Mouse (Mus musculus) layer of hippocampus, adult 18-20 months (tissue): ENCODE results near the gene Sytl3. TPM values are rescaled to one million over a fixed set of nuclear protein-coding genes. Genes with fewer than 3 reads are reported as not detected.
"Not testable (repeated sequence)": the region's sequence is repeated elsewhere in the genome, so short reads cannot be mapped to it uniquely, and the experiment has no call there.

ENCODE experiments used
- DNase-seq, 2 experiments: peaks; one replicate each; pipeline ENCODE4 v3.0.0; 2022; ENCODE audit warnings: low spot score in 2 of 2
- total RNA-seq, 2 experiments: library from RNA; stranded (reverse); gene quantifications; 2 replicates each; pipeline ENCODE4 v1.2.3; 2021

Sytl3 gene
- total RNA-seq, 2 experiments from 2014 or later: not detected

DNA sequence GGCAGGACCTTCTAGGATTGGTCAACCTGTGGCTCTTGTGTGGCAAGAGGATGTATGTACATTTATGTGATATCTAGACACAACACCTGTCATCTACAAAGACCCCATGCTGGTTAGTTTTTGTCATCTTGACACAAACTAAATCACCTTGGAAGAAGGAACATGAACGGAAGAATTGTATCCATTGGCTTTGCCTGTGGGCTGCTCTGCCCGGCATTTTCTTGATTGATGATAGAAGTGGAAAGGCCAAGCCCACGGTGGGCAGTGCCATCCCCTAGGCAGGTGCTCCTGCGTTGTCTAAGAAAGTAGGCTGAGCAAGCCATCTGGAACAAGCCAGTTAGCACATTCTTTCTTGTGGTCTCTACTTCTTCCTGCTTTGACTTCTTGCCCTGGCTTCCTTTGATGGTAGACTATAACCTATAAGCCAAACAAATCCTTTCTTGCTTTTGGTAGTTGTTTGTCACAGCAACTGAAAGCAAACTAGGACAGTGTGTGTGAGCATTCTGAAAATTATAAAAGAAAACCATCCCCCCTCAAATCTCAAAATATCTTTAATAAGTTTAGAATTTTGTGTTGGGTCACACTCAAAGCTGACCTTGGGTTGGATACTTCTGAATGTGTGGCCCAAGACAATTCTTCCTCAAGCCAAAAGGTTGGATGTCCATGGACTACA is 27.5 kb downstream of the Sytl3 start:
- not testable (repeated sequence) for DNase-seq

DNA sequence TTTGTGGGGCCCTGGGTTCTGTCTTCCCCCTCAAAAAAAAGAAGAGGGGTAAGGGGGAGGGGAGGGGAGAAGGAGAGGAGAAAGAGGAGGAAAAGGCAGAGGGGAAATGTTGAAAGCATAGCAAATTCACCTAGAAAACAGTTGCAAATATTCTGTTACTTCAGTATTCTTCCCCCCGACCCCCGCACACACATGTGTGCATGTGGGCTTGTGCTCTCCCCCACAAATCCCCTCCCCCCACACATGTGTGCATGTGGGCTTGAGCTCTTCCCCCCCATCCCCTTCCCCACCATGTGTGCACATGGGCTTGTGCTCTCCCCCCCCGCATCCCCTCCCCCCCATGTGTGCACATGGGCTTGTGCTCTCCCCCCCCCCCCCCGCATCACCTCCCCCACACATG is 30.5 kb downstream of the Sytl3 start:
- DNase-seq: not testable (repeated sequence)

DNA sequence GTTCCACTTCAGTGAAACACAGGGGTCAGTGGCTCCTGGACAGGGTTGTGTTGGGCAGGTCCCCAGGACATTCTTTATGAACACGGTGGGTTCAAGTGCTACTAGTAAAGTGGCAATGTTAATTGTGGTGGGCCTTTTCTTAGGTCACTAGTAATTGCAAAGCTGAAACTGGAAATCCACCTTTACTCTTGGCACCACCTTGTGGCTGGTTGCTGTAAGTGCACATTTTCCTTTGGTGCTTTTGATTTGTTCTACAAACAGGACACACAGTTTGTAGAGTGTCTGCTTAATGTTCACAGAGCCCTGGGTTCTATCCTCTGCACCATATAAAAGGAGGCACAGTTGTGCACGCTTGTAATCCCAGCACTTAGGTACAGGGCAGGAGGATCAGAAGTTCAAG is 32.7 kb downstream of the Sytl3 start:
- peak; percentile 82 to 97 for DNase-seq

DNA sequence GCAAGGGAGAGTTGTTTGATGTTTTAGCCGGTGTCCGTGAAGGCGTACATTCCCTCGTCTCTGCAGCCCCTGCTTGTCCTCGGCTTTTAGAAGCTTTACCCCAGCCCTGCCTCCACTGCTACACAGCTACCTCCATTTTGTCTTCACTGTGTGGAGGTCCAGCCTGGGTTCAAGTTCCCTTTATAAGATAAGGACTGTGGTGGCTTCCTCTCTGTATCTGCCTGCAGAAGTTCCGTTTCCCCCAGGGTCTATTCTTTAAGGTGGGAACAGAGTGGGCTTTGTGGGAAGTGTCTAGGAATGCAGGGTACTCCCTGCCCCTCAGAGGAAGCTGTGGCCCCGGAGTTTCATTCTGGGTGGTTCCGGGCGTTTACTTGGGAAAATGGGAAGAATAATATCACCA is 36.8 kb downstream of the Sytl3 start:
- DNase-seq: not testable (repeated sequence)

DNA sequence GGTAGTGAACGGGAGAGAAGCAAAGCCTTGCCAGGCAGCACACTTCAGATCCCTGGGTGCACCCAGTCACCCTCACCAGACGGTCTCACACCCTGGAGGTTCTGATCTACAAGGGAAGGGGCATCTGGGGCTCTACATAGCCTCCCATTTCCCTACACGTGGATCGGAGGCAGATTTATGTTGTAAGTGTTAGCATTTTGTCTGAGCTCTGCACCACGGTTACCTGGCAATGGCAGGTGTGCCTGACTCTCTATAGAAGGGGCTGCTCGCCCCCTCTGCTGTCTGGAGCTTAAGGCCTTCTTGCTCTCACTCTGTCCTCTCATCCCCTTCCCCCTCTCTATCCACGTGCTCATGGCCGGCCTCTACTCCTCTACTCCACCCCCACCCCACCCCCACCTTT is 37.6 kb downstream of the Sytl3 start:
- DNase-seq: not testable (repeated sequence)

DNA sequence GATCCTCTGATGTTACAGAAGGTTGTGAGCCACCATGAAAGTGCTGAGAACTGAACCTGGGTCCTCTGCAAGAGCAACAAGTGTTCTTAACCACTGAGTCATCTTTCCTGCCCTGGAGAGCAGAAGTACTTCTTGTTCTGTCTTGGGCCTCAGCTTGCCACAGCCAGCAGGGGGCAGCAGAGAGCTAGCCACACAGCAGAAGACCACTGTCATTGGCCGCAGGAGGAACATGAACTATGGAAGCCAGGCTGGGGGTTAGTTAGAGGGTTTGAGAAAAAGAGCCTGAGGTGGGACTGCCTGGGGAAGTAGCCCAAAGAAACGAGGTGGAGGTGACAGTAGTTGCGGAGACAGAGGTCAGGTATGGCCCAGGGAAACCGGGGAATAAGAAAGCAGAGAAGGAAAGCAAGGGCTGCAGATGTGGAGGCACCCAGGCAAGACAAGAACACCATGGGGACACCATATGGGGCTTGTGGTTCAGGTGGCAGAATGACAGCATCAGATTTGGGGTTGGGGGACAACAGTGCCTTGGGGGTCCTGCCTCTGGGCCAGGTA is 38.4 kb downstream of the Sytl3 start:
- peak in 1 of 2 experiments; percentile 80 for DNase-seq

DNA sequence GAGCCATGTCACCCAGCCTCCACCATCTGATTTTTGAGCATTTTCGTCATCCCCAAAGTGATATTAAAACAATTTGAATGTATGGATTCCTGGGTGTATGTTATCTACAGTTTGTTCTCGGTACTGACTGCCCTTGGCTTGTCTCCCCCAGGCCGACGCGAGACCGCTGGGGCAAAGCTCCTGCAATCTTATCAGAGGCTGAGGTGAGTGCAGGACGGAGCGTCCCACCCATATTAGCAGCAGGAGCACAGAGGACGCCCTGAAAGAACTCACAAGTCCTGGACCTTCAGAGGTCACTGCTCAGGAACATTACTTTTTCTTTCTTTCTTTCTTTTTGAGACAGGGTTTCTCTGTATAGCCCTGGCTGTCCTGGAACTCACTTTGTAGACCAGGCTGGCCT is 40.6 kb downstream of the Sytl3 start:
- DNase-seq: not testable (repeated sequence)

DNA sequence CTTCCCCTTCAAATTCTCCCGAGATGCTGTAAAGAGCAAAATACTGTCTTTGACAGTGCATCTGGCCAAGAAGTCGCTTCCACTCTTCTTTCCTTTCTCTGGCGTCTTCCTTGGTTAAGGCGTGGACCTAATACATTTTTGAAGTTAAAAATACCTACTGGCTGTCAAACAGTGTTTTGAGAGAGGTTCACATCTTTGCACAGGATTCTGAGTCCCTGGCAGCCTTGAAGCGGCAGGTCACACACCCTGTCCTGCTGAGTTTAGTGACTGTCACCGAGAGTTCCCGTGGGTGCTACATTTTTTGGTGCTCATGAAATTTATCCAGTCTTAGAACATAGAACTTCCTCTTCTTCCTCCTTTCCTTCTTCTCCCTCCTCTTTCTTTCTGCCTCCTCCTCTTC is 41.2 kb downstream of the Sytl3 start:
- not testable (repeated sequence) for DNase-seq

DNA sequence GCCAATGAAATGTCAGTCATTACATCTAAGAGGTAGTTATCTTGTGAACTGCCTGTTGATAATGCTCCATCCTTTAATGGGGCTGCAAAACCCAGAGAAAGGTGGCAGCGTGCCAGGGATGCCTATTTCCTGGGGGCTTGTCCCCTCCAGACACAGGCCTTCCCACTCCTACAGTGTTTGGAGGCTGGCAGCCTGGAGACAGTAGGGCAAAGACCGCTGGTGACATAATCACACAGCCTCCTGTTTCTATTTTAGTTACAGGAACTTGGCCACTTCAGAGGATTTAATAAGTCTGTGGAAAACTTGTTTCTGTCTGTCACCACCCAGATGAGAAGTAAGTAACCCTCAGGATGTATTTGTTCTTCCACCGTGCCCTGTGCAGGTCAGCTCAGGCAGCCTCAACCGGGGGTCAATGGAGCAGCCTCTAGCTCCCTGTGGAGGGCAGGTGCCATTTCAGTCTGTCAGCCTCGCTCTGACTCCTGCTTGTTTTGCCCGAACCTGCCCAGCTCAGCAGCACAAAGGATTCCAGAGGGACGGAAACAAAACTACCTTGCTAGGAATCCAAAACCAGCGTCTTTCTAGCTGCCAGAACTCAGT is 43.8 kb downstream of the Sytl3 start:
- DNase-seq: not testable (repeated sequence)

DNA sequence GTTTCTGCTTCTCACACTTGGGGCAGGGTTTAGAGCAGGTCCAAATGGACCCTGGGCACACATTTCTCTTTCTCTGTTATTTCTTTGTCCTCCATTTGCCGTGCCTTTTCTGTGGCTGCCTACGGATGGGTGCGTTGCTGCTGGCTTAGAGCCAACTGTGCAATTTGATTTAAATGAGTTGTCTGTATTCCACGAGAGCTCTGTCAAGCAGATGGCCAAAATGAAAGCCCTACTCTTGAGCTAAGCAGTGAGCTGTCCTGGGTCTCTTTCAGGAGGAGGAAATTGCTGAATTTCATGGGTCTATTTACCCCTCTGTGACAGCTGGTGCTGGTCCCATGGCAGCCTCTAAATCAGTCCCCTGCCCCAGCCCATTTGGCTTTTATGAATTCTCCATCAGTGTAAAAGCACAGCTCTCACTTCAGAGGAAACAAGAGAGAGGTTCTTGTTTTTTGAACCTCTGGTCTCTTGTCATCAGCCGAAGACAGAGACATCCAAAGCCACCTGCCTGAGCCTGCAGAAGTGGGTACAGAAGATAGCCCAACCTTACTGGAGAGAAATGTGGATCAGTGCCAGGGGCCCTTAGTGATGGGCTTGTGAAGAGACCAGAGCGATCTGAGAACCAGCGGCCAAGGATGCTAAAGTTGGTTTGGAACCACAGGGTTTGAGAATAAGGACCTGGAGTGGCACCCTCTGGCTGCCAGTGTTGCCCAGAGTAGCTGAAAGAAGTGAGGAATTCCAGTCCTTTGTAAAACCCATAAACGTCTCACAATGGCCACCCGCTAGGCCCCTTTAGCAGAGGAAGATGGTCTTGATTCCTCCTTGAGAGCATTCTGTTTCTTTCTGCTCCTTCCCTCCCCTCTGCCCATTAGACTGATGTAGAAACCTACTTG is 44.7 kb downstream of the Sytl3 start:
- DNase-seq: not testable (repeated sequence)

DNA sequence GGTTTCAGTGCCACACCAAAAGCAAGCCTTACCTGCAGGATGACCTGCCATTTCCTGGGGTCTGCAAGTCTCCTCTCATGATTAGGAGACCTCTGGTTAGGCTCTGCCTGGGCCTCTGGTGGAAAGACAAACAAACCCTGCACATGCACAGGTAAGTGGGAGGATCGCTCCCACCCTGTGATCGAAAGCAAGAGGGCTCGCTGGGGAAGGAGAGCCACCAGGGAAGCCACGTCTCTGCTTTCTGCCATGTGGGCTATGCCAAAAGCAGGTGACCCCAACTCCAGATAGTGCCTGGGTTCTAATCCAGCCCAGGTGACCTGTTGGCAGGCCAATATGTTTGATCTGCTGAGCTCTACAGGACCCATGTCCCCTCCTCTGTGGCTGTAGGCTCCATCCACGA is 47.6 kb downstream of the Sytl3 start:
- not testable (repeated sequence) for DNase-seq

DNA sequence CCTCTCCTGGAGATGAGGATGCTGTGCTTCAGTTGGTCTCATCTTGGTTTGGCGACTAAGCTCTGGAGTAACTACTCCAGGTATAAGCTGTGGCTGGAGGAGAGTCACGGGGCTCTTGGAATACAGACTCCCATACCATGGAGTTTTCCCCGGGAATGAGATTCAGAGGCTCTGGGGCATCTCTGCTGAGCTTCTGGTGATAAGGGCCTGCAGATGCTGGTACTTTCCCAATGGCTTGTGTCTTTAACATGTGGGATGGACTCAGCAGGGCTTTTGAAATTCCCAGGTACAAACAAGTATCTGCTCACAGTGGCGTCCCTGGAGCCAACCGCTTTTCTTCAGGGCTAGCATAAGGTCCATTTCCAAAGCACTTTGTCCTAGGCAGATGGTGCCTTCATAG is 48.5 kb downstream of the Sytl3 start:
- not testable (repeated sequence) for DNase-seq

DNA sequence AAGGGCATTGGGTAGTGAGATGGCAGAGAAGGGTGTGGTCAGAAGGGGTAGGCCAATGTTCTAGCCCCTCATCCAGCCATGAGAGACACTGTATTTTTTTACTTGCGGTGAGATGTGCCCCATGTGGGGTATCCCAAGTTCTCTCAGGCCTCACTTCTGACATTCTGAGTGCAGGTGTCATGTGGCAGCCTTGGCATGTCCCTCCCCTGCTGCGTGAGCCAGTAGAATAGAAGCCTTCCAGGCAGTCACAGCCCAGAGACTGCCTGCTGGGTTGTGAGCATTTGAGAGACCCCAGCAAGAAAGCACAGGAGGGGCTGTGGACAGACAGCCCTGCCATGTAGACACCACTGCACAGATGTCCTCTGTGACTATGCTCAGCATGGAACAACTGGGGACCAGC is 49.3 kb downstream of the Sytl3 start:
- not testable (repeated sequence) for DNase-seq

DNA sequence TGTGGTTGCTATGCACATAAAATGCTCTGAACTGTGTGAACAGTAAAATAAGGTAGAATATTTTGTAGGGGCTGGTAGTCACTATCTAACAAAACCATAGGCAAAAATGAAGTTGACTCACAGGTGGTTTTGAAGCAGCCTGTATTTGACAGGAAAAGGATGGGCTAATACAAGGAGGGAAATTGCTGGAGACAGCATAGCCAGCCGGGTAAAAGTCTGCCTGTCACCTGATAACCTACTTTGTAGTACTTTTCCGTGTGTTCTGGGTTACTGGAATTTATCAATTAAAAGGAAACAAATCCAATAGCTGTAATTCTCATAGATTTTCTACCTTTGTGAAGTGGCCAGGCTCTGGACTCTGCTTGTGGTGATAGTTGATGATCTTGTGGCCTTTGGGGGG is 54.6 kb downstream of the Sytl3 start:
- not testable (repeated sequence) for DNase-seq

DNA sequence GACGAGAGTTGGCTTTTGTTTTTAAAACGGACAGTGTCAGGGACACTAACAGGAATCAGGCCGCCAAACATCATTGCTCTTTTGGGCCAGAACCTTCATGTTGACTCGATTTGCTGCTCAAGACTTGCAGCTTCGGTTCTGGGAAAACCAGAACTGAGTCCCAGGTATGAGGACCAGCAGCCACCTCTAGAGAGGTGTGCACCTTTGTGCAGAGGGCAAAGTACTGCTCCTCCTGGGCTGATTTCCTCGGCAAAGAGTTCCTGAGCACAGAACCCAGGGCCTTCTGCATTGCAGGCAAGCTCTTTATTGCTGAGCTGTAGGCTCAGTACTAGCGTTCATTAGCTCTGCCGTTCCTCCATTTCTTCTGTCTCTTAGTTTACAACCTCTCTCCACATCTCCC is 55.1 kb downstream of the Sytl3 start:
- DNase-seq: not testable (repeated sequence)

DNA sequence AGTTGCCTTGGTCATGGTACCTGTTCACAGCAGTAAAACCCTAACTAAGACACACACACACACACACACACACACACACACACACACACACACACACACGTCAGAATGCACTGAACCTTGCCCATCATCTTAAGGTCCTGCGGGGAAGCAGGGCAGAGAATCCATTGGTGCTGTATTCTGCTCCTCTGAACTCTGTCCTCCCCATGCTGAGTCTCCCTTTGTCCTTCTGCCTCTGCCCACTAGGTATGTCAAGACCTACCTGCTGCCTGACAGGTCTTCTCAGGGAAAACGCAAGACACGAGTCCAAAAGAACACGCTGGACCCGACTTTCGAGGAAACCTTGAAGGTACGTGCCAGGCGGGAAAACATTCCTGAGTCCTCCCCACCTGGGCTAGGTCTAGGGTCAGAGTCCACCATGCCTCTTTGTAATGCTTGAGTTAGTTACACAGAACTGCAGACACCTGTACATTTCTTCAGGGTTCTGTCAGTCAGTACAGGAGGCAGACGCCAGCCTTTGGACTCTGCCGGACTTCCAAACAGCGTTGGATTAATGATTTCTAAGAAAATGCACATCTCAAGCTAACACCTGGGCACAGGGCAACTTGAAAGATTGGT is 69.2 kb downstream of the Sytl3 start:
- no peak for DNase-seq

DNA sequence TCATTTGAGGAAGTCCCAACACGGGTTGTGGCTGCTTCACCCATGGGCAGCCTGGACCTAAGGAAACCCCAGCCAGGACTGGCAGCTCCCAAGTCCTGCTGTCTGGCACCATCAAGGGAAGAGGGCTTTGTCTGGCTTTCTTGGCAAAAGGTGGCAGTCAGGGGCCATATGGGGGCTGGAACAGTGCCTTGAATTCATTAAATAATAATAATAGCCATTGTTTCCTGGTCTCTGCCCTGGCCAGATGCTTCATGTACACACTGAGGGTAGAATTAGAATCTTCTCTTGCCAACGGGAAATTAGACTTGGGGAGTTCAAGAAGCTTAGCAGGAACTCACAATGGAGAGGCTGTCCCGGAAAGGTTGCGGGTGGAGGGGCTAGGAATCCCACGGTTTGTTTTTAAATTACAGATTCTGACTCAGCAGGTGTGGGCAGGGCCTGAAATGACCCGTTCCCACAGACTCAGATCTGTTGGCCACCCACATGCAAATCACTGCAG is 70.4 kb downstream of the Sytl3 start:
- no peak for DNase-seq

DNA sequence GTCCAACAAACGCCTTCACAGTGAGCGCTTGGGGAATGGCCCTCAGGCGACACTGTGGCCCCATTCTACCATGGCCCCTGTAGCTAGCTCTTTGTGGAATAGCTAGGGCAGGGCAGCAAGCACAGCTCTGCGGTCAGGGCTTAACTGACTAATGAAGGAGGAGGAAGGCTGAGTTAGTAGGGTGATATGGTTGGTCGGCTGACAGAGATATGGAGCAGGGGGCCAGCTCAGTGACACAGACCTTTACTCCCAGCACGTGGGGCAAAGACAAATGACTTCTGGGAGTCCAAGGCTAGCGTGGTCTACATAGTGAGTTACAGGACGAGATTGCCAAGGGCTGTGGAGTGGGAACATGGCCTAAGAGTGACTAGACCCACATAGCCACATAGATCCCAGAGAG is 72.2 kb downstream of the Sytl3 start:
- DNase-seq: no peak

DNA sequence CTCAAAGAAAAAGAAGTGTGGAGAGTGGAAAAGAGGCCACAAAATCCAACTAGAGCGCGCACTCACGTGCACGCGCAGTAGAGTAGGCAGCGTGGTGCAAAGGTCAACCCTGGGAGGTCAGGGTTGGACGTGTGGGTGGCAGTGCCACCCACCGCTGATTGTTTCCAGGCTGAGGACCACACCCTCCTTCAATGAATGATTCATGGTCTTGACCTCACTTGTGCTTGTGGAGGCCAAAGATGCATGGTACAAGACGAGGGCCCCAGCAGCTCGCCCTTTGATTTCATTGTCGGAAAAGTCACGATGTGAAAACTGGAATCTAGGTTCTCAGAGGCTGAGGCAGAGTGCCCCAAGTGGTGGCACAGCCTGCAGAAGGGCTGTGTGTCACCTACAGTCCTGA is 72.7 kb downstream of the Sytl3 start:
- no peak for DNase-seq

DNA sequence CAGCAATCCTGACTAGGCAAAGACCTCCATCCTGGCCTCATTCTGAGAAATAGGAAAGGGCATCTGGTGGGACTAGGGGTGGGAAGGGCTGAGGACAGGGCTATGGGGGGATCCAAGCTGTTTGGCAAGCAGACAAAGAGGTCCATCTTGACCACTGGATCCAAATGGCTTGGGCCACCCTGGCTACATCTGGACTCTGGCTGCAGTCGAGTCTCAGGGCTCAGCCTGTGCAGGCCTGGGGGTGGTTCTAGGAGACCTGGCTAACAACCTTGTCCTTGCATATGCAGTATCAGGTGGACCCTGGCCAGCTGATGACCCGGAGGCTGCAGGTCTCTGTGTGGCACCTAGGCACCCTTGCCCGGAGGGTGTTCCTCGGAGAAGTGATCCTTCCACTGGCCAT is 73.8 kb downstream of the Sytl3 start:
- DNase-seq: no peak

DNA sequence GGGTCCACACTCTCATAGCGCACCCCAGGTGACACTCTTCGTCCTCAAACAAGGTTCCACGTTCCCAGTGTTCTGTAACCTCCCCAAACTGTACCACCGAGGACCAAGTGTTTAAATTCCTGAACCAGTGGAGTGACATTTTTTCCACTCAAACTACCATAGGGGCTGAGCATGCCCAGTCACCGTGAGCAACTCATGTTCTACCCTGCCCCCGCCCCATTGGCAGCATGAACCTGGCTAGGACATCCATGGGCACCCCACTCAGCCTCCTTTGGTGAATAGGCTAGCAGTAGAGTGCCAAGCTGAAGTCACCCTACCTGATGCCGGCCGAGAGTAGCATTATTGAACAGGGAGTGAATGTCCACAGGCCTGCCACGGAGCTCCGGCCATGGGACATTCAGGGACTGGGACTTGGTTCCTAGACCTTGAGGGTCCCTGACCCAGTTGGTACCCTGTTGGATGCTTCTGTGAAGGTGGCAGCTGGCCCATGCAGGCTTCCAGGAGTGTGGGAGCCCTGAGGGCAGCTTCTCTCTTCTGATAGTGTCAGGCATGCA is 74.5 kb downstream of the Sytl3 start:
- DNase-seq: no peak
